Mouse (Mus musculus): ENCODE measurements at regions not wholly inside any gene's neighbourhood (a gene's known extent, or its start where the extent isn't known, plus 50 kb on each side); places are given as distances from the start of the nearest gene placed in this dataset.

GRCm38 (mm10) chr10:117530859-117531602 lies 98.3 kb upstream of the Cpm start:
- TF ChIP-seq POLR2AphosphoS2 (IDR thresholded peaks at IDR 0.05; ENCODE audit: low read depth, low read length) (no peak), POLR2A (IDR thresholded peaks at IDR 0.05; ENCODE audit: low read depth, low read length) (no peak)

Data from CH12.LX (cell line).